7 mouse cellular contexts compared by ENCODE assay signal in genomic region chr15:75120066-75120465, GRCm38 (mm10). TPM values are rescaled to one million over a fixed set of nuclear protein-coding genes. Genes with fewer than 3 reads are reported as not detected.
DNase-seq lines count a peak whose midpoint lies in the region; ATAC-seq and TF ChIP-seq lines count a peak whose summit lies in the region.

No protein-coding gene starts in this region.

- no peak for ATAC-seq in kidney, embryonic 16.5 days (ENCODE audit: low FRiP score, low TSS enrichment)
- ATAC-seq in liver, embryonic 14.5 days (ENCODE audit: insufficient read depth) = no peak
- no peak for ATAC-seq in erythroid progenitor cell, adult 5-6 weeks (replicated peaks; ENCODE audit: low FRiP score, poor library complexity, severe bottlenecking)

- H3K9me3 ChIP-seq in kidney, embryonic 16.5 days (ENCODE audit: low read length) = no peaks in the 10 kb centered on the region
- H3K9me3 ChIP-seq in ES-Bruce4 (replicated peaks; ENCODE audit: control insufficient read depth, insufficient read depth, low read length, poor library complexity, severe bottlenecking) = 0 out of 2 replicates have a peak, but pooled peaks cover 2% of the 10 kb centered on the region
- no peaks in the 10 kb centered on the region for H3K9me3 ChIP-seq in liver, embryonic 14.5 days (ENCODE audit: control insufficient read depth, low read length)

- H3K27ac ChIP-seq in kidney, adult 2 months (ENCODE audit: insufficient read depth, low read depth, low read length) = no peak overlapping the region
- no peak overlapping the region for H3K27ac ChIP-seq in kidney, embryonic 16.5 days (ENCODE audit: low read length)
- no peak overlapping the region for H3K27ac ChIP-seq in ES-Bruce4 (ENCODE audit: insufficient read depth, low read length)
- H3K27ac ChIP-seq in liver, embryonic 14.5 days = no peak overlapping the region

- no peaks in the 10 kb centered on the region for H3K4me1 ChIP-seq in kidney, adult 2 months (ENCODE audit: control insufficient read depth, insufficient read depth, low read length)
- H3K4me1 ChIP-seq in kidney, embryonic 16.5 days (ENCODE audit: insufficient read depth, low read length) = no peaks in the 10 kb centered on the region
- no peaks in the 10 kb centered on the region for H3K4me1 ChIP-seq in ES-Bruce4 (ENCODE audit: control insufficient read depth, insufficient read depth, low read length)
- H3K4me1 ChIP-seq in liver, embryonic 14.5 days (replicated peaks; ENCODE audit: control insufficient read depth in 2 of 2, insufficient read depth in 2 of 2, low read length in 1 of 2) = no peaks in the 10 kb centered on the region

- no peak overlapping the region for H3K4me2 ChIP-seq in kidney, embryonic 16.5 days (replicated peaks; ENCODE audit: low read depth, low read length)
- H3K4me2 ChIP-seq in liver, embryonic 14.5 days (ENCODE audit: low read depth) = no peak overlapping the region

- no peak for TF ChIP-seq POLR2A in kidney, adult 2 months (IDR thresholded peaks at IDR 0.05; ENCODE audit: low read depth, low read length)
- no peak for TF ChIP-seq POLR2A in ES-Bruce4 (IDR thresholded peaks at IDR 0.05; ENCODE audit: insufficient read depth, low read length)

- TF ChIP-seq EP300 in ES-Bruce4 (IDR thresholded peaks at IDR 0.05; ENCODE audit: insufficient read depth, low read depth, low read length) = no peak
- no peak for TF ChIP-seq EP300 in liver, embryonic 14.5 days (IDR thresholded peaks at IDR 0.05; ENCODE audit: low read depth)

- DNase-seq in kidney, adult 2 months = peak; percentile 15
- peak; percentile 37 for DNase-seq in adrenal gland, postnatal 14 days
- DNase-seq in liver, embryonic 14.5 days (ENCODE audit: low read depth in 3 of 3, low spot score in 3 of 3) = no peak
- peak; percentile 43 to 76 for DNase-seq in spleen, postnatal 4 days (ENCODE audit: low spot score in 2 of 2)

- no peak overlapping the region for H3K9ac ChIP-seq in kidney, embryonic 16.5 days (replicated peaks; ENCODE audit: low read length)
- H3K9ac ChIP-seq in ES-Bruce4 (ENCODE audit: low read depth, poor library complexity, severe bottlenecking) = no peak overlapping the region
- no peak overlapping the region for H3K9ac ChIP-seq in liver, embryonic 14.5 days (replicated peaks)

- no peak overlapping the region for H3K4me3 ChIP-seq in kidney, adult 2 months (ENCODE audit: insufficient read depth, low read depth, low read length)
- H3K4me3 ChIP-seq in kidney, embryonic 16.5 days (ENCODE audit: low read length) = no peak overlapping the region
- no peak overlapping the region for H3K4me3 ChIP-seq in ES-Bruce4 (ENCODE audit: low read depth, low read length)
- no peak overlapping the region for H3K4me3 ChIP-seq in liver, embryonic 14.5 days (ENCODE audit: insufficient read depth in 1 of 2, low read depth in 2 of 2, low read length in 2 of 2)

- H3K36me3 ChIP-seq in kidney, adult 2 months (ENCODE audit: control insufficient read depth, insufficient read depth, low read length) = no peaks in the 10 kb centered on the region
- no peaks in the 10 kb centered on the region for H3K36me3 ChIP-seq in kidney, embryonic 16.5 days (ENCODE audit: insufficient read depth, low read length)
- H3K36me3 ChIP-seq in ES-Bruce4 (ENCODE audit: control insufficient read depth, insufficient read depth, low read length, poor library complexity, severe bottlenecking) = no peaks in the 10 kb centered on the region
- H3K36me3 ChIP-seq in liver, embryonic 14.5 days (replicated peaks; ENCODE audit: control insufficient read depth, insufficient read depth, low read depth) = no peaks in the 10 kb centered on the region

- WGBS in kidney, adult 2 months = 7% methylated on average over 2 of the region's 2 CpGs
- WGBS in kidney, embryonic 16.5 days = 12% methylated on average over 2 of the region's 2 CpGs
- WGBS in liver, embryonic 14.5 days (ENCODE audit: insufficient replicate concordance) = 10% methylated on average over 2 of the region's 2 CpGs

- H3K27me3 ChIP-seq in kidney, adult 2 months (replicated peaks; ENCODE audit: control insufficient read depth, insufficient read depth, low read length) = no peaks in the 10 kb centered on the region
- no peaks in the 10 kb centered on the region for H3K27me3 ChIP-seq in kidney, embryonic 16.5 days (ENCODE audit: insufficient read depth, low read length)
- no peaks in the 10 kb centered on the region; the same call in 1 of the 2 replicates for H3K27me3 ChIP-seq in ES-Bruce4 (ENCODE audit: control insufficient read depth, insufficient read depth, low read length, poor library complexity, severe bottlenecking)
- H3K27me3 ChIP-seq in liver, embryonic 14.5 days (ENCODE audit: control insufficient read depth, insufficient read depth, low read length) = no peaks in the 10 kb centered on the region

- peak; percentile 75 for TF ChIP-seq CTCF in kidney, adult 2 months (conservative IDR thresholded peaks at IDR 0.05; ENCODE audit: insufficient read depth, insufficient read length, low read depth, low read length)
- peak; percentile 74 for TF ChIP-seq CTCF in ES-Bruce4 (IDR thresholded peaks at IDR 0.05; ENCODE audit: low read depth, low read length)
- TF ChIP-seq CTCF in liver, embryonic 14.5 days (IDR thresholded peaks at IDR 0.05; ENCODE audit: low read depth) = peak; percentile 86

RNA-seq across cellular contexts. Expression of gene Ly6c2, which starts 8.3 kb away (rescaled TPM):
- polyA plus RNA-seq in kidney, adult 2 months (2012; rRNA removed) = 7.3 and 28.3 TPM in 2 replicates
- 0.90 and 1.6 TPM in 2 replicates for polyA plus RNA-seq in kidney, embryonic 16.5 days (2015; fragmentation: Nextera tagmentation; extraction: Ambion mirVana)
- polyA plus RNA-seq in ES-Bruce4 (2011; ENCODE audit: insufficient read depth, insufficient read length, low read depth, missing spikeins) = 2.1 TPM in 1 of 2 replicates, not detected in the other
- total RNA-seq in adrenal gland, postnatal 14 days (2021) = 5.0 and 8.4 TPM in 2 replicates
- polyA plus RNA-seq in liver, embryonic 14.5 days (2012; rRNA removed) = 21.6 and 23.6 TPM in 2 replicates
- polyA plus RNA-seq in liver, embryonic 14.5 days (2014; fragmentation: Nextera tagmentation; extraction: Ambion mirVana) = 29.8 and 43.1 TPM in 2 replicates
- 894 and 949 TPM in 2 replicates for total RNA-seq in erythroid progenitor cell, adult 5-6 weeks (2015; ENCODE audit: low replicate concordance)
- total RNA-seq in erythroid progenitor cell, adult 5-6 weeks (2017; ENCODE audit: low replicate concordance) = 73.5 and 201 TPM in 2 replicates

RNA-seq across cellular contexts. Expression of gene Ly6g, which starts 35.0 kb away (rescaled TPM):
- polyA plus RNA-seq in kidney, adult 2 months (2012; rRNA removed) = 0.08 TPM in 1 of 2 replicates, not detected in the other
- polyA plus RNA-seq in kidney, embryonic 16.5 days (2015; fragmentation: Nextera tagmentation; extraction: Ambion mirVana) = 0.63 and 1.3 TPM in 2 replicates
- not detected in 2 replicates for polyA plus RNA-seq in ES-Bruce4 (2011; ENCODE audit: insufficient read depth, insufficient read length, low read depth, missing spikeins)
- total RNA-seq in adrenal gland, postnatal 14 days (2021) = not detected in 2 replicates
- polyA plus RNA-seq in liver, embryonic 14.5 days (2012; rRNA removed) = 0.30 and 0.51 TPM in 2 replicates
- polyA plus RNA-seq in liver, embryonic 14.5 days (2014; fragmentation: Nextera tagmentation; extraction: Ambion mirVana) = 0.74 and 0.86 TPM in 2 replicates
- total RNA-seq in erythroid progenitor cell, adult 5-6 weeks (2015; ENCODE audit: low replicate concordance) = 34.2 and 62.0 TPM in 2 replicates
- total RNA-seq in erythroid progenitor cell, adult 5-6 weeks (2017; ENCODE audit: low replicate concordance) = 13.9 TPM in 1 of 2 replicates, not detected in the other

Comparison
In these comparisons a context has a peak if more than half of its experiments do, and no peak if none do; other contexts are left out.
1. DNase-seq: peak in kidney, adult 2 months (single experiment), adrenal gland, postnatal 14 days (single experiment) and spleen, postnatal 4 days (2 of 2); none in liver, embryonic 14.5 days (0 of 3).
2. Peak in every context shown above with its lines, with median percentiles within 50 percentile points of each other: CTCF ChIP-seq.